Mouse (Mus musculus) left cerebral cortex, postnatal 36 days (tissue): Measurements from ENCODE around the gene Snd1. TPM values are rescaled to one million over a fixed set of nuclear protein-coding genes. Genes with fewer than 3 reads are reported as not detected.

Experiments used
- total RNA-seq, 2 experiments: library from RNA; stranded (reverse); gene quantifications; 2 replicates each; pipeline ENCODE4 v1.2.3; 2021

Gene Snd1
- total RNA-seq, 2 experiments from 2014 or later, result 81.3 to 82.8 TPM

Other genes with a start within 250 kb of the Snd1 start
- gene Zfp800, start 77.1 kb upstream of the Snd1 start, total RNA-seq, result 10 to 100 TPM; 19.1 to 22.4 TPM
- gene Arf5, start 51.6 kb upstream of the Snd1 start, total RNA-seq, result 100 to 1,000 TPM; 254 to 319 TPM
- gene Fscn3, start 47.4 kb upstream of the Snd1 start, total RNA-seq, result not detected
- gene Gcc1, start 46.7 kb upstream of the Snd1 start, total RNA-seq, result 10 to 100 TPM; 19.0 to 24.8 TPM
- gene Pax4, start 25.8 kb upstream of the Snd1 start, total RNA-seq, result not detected